Mouse (Mus musculus): ENCODE measurements around the gene Mical3. TPM values are rescaled to one million over a fixed set of nuclear protein-coding genes. Genes with fewer than 3 reads are reported as not detected.
A peak's percentile ranks its signal among the peaks of the same experiment; 100 is the strongest.

Gene Mical3
- total RNA-seq, 4 experiments from 2014 or later, result 55.7 to 68.0 (median 57.4) TPM

GRCm38 (mm10) chr6:121053585-121054112 is 77.2 kb downstream of the Mical3 start:
- no peak for DNase-seq (ENCODE audit: low spot score in 2 of 2)

GRCm38 (mm10) chr6:121051972-121052629 is 78.7 kb downstream of the Mical3 start:
- no peak for DNase-seq (ENCODE audit: low spot score in 2 of 2)

DNA sequence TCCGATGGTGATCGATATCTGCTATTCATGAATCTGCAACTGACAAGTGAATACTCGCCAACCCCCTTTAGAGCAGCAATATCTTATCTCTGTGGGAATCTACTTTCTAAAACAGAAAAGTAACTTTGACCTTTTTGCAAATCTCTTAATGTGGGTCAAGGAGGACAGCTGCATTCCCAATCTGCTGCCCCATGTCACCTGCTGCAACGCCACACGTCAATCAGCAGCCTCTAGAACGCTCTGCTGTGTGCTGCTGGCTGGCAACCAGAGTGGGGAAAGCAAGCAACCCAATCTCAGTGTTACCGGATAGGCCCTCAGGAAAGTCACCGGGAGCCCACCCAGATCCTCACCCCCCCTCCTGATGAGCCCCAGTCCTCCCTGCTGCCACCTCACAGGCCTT is 79.4 kb downstream of the Mical3 start:
- peak; percentile 20 to 42 for DNase-seq (ENCODE audit: low spot score in 2 of 2)

GRCm38 (mm10) chr6:121048696-121049095 is 82.1 kb downstream of the Mical3 start:
- DNase-seq (ENCODE audit: low spot score in 2 of 2), result no peak

DNA sequence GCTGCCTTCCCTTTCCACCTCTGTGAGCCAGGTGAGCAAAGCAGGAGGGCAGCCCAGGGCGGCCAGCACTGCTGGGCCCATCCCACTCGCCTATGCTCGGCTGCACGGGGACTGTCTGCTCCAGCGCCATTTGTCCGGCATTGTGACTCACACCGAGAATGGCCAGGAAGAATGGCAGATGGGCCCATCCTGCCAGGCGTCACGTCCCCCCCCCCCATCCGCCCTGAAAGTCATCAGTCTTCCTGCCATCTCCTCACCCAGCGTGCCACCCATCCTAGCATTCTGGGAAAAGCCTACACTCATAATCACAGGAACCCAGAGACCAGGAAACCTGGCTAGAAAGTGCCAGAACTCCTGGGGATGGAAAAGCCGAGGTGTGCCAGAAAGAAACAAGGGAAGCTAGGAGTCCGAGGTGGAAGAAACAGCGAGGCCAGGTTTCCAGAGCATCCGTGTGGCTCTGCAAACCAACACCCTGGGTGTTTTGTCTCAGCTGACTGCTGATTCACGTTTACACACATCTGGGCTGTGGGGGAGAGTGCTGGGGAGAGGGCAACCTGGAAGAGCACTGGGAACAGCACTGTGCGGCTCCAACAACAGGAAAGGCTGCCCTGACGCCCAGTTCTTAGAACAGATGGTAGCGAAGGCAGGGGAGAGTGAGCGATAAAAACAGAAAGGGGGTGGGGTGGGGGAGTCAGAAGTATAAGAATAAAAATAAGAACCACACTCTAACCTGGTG is 85.3 kb downstream of the Mical3 start:
- no peak for DNase-seq (ENCODE audit: low spot score in 2 of 2)

- DNase-seq (ENCODE audit: low spot score in 2 of 2), result no peak
Observed at GRCm38 (mm10) chr6:121043434-121044189, 87.2 kb downstream of the Mical3 start.

GRCm38 (mm10) chr6:121039719-121040118 is 91.1 kb downstream of the Mical3 start:
- DNase-seq (ENCODE audit: low spot score in 2 of 2), result no peak

- DNase-seq (ENCODE audit: low spot score in 2 of 2), result no peak
Observed at GRCm38 (mm10) chr6:121039286-121039685, 91.5 kb downstream of the Mical3 start.

DNA sequence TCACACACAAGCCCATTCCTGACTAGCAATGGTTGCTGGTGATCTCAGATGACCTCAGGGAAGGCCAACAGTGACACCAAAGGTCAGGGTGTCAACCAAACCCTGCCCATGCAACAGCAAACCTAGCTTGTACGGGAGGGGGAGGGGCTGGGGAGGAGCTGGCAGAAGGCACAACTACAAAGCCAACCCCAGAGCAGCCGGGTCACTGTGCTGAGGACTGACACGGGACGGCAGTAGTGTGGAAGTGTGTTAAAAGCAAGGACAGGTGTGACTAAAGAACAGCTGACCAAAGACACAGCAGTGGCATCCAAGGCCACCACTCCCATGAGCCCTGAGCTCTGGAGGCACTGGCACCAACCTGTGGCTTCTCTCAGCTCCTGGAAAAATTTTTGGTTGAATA is 93.7 kb downstream of the Mical3 start:
- no peak for DNase-seq (ENCODE audit: low spot score in 2 of 2)

DNA sequence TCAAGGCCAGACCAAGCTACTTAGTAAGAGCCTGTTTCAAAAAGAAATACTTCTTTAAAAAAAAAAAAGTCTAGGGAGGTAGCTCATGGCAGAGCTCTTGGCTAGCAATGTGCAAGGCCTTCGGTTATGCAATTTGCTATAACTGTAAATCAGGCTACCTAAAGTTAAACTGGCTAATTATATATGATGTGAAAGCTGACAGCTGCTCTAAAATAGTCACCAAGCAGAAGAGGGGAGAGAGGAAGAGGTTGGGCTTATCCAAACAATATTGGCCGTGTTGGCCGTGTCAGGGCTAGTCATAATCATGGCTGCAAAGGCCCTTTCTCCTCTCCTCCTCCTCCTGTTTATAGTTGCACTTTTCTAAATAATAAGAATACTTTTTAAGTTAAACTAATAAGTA is 94.9 kb downstream of the Mical3 start:
- DNase-seq (ENCODE audit: low spot score in 2 of 2), result no peak

DNA sequence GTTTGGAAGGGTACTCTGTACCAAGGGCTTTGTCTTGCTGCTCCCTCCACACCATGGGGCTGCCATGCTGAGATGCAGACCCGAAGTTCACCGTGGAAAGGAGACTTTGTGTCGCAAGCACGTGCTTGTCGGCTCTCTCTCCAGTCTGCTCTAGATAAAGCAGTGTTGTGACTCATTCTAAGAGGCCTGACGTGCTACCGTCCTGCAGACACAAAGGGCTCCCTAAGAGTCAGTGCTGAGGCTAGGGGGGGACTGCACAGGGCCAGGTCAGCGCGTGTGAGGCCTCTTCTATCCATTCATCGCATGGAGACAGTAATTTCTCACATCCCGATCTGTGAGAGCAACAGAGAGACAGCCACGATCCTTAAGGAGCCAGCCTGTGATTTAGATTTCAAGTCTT is 95.5 kb downstream of the Mical3 start:
- DNase-seq (ENCODE audit: low spot score in 2 of 2), result no peak

DNA sequence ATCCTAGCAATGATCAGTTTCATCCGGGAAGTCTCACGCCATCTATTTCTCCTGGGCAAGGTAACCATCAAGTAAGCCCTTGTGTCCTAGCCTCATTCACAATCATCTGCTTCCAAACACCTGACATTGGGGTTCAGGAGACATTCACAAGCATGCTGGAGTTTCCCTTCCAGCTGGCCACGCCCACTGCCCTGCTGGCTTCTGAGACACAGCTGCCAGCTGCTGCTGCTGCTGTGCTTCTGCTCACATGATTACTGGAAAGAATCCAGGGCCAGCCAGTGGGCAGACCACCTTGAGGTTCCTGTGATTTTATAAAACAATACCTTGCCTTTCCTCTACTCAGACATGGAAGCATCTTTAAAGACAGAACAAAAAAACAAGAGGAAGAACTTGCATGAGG is 97.5 kb downstream of the Mical3 start:
- no peak for DNase-seq (ENCODE audit: low spot score in 2 of 2)

DNA sequence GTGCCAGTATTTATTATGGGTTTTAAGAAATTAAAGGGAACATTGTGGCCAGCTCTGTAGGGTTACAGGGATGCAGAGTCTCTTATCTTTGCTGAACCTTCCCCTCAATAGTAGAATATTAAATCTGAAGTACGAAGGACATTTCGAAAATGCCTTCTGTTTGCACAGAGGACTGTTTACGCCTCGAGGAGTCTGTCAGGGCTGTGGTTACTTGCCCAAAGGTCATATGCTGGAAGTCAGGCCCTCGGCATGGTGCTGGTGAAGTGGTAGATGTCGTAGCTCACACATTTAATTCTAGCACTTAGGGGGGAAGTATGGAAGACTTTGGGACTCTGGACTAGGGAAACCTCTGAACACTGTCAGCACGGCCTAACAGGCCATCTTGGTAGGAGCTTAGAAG is 99.4 kb downstream of the Mical3 start:
- DNase-seq (ENCODE audit: low spot score in 2 of 2), result no peak

- DNase-seq (ENCODE audit: low spot score in 2 of 2), result no peak
Observed at GRCm38 (mm10) chr6:121029897-121030589, 100.8 kb downstream of the Mical3 start.

DNA sequence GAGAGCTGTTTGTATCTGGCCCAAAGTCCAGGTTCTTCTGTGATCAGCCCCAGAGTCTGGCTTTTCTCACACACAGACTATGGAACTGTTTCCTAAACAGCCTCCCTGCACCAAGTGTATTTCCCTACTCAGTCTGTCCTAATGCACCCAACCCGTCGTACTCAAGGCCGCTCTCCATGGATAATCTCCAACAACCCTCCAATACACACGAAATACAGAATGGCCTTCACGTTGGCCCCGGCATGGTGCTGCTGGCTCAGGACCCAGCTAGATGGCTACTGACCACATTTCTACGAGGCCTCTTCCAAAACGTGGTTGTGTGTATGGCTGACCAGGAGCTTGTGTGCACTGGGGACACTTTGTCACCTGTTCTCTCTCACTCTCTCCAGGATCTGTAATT is 102.3 kb downstream of the Mical3 start:
- DNase-seq (ENCODE audit: low spot score in 2 of 2), result no peak

- peak; percentile 34 to 74 for DNase-seq (ENCODE audit: low spot score in 2 of 2)
Observed at GRCm38 (mm10) chr6:121027314-121027713, 103.5 kb downstream of the Mical3 start.

- no peak for DNase-seq (ENCODE audit: low spot score in 2 of 2)
Observed at GRCm38 (mm10) chr6:121026866-121027265, 103.9 kb downstream of the Mical3 start.

DNA sequence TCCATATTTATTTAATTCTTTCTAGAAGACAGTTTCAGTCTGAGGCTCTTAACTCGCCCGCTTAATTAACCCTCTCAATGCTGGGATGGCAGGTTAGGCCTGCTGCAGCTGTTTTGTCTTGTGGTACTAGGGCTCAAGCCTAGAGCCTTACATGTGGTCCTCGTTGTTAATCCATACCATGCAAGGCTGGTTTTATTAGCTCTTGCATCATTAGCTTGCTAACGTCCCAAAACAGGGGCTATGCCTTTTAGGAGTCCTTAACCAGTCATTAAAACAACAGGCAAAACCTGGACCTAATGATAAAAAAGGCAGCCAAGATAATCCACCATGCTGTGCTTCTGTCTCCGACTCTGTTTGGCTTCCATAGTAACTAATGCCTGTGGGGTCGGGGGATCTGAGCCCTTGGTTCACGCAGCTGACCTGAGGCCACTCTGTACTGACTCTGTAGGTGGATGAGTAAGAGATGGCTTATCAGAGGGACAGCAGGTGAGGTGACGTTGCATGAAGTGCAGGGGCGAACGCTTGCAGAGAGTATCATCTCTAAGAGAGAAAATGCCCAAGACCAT is 104.7 kb downstream of the Mical3 start:
- no peak for DNase-seq (ENCODE audit: low spot score in 2 of 2)

DNA sequence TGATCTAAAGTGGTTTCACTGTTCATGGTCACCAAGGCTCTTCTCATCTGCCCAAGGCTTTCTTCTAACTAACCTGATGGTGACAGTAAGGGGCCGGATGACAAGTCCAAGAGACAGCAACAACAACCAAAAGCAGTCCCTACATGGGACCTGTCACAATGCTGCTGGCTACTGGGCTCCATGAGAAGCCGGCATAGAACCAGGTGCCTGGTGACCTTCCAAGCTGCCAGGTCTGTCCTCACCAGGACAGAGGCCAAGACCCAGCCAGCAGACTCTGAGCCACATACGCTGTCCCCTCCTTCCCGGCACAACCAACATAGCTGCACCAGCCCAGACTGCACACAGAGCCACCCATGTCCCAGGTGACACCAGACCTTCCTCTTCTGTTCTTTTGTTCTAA is 112.7 kb downstream of the Mical3 start:
- peak in 1 of 2 experiments; percentile 26 for DNase-seq (ENCODE audit: low spot score in 2 of 2)

DNA sequence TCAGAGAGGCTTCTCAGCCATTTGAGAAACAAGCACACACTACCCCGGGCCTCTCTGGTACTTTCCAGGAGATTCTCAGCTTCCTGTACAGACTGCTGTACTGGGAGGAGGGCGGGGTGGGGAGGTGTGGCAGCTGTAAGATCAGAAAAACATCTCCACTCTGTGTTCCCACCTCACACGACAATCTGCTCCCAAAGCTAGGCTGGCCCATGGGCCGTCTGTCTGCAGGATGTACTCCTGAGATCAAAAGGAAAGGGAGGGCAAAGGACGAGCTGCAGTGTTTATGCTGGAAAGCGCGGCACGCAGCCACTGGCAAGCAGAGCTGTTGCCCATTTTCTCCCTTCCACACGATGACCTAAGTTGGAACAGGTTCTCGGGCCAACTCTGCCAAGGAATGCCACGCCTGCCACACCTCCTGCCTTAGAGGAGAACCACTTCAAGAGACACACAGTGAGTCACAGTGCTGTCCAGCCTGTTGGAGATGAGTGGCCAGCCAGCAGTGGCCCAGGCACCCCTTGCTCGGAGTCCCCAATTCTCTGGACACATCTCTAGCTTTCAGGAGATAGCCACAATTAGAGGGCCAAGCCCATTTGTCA is 113.3 kb downstream of the Mical3 start:
- DNase-seq (ENCODE audit: low spot score in 2 of 2), result peak; percentile 63 to 75

GRCm38 (mm10) chr6:121016097-121016496 is 114.7 kb downstream of the Mical3 start:
- no peak for DNase-seq (ENCODE audit: low spot score in 2 of 2)
